Mouse (Mus musculus) forelimb bud, embryonic 11.5 days (tissue): ENCODE measurements at regions not wholly inside any gene's neighbourhood (a gene's known extent, or its start where the extent isn't known, plus 50 kb on each side); places are given as distances from the start of the nearest gene placed in this dataset.

Source experiments
- DNase-seq: peaks from one replicate; pipeline ENCODE4 v3.0.0-alpha.2; 2012; ENCODE audit warnings: low read depth, low spot score

- no peak for DNase-seq
Measured at GRCm38 (mm10) chr15:51643772-51644311, 2240.9 kb upstream of the Gm7489 start.

- no peak for DNase-seq
Measured at GRCm38 (mm10) chr15:51646304-51646703, 2238.4 kb upstream of the Gm7489 start.

GRCm38 (mm10) chr15:51652497-51652896, 2232.2 kb upstream of the Gm7489 start:
- no peak for DNase-seq

- DNase-seq: no peak
Measured at GRCm38 (mm10) chr15:51657621-51658020, 2227.1 kb upstream of the Gm7489 start.

GRCm38 (mm10) chr15:51668340-51668739, 2216.4 kb upstream of the Gm7489 start:
- DNase-seq: peak; percentile 54

DNA sequence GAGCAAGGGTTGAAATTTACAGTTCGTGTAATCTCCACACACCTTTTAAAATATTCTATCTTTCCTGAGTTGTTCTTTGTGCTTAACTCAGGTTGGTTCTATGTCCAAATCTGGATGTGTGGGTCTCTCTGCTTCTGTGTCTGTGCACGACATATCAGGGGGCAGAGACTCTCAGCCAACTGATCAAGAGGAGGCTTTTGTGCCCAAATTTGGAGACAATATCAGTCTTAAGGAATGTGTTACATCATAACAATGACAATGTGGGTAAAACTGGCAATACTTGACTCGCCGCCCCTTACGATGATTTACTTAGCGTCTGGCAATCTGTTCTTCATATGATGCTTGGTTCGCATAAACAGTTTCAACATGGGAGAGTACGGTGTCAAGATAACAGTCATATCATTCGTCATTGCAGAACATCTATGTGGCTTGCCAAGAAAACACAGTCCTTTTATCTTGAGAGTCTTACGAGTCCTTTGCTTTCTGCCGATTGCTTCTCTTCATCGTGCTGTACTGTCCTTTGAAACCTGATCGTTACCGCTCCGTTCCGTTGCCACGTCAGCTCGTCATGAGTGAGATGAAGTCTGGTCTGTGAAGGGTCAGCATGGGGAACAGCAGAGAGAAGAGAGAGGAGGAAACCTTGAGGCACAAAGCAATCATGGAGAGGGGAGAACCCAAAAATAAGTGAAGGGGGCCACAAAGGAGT, 2212.9 kb upstream of the Gm7489 start:
- no peak for DNase-seq

GRCm38 (mm10) chr15:51673483-51673882, 2211.2 kb upstream of the Gm7489 start:
- no peak for DNase-seq

- DNase-seq: no peak
Measured at GRCm38 (mm10) chr15:51675291-51675690, 2209.4 kb upstream of the Gm7489 start.

DNA sequence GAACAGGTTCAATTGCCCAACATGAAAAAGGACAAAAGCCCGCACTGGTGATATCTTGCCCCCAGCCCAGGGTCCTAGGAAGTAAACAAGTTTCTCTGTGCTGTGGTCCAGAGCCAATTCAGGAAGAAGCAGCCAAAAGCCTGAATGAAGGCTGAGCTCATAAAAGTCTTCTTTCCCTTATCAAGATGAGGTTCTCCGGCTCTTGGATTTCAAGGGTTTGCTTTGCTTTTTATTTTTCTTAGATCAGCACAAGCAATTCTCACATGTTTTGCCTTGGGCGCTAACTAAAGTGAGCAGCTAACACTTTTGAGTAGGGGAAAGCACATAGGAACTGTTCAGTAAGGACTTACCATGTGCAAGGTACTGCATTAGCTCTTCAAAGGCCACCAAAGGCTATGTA, 2208.0 kb upstream of the Gm7489 start:
- DNase-seq: no peak

- DNase-seq: no peak
Measured at GRCm38 (mm10) chr15:51677266-51677665, 2207.4 kb upstream of the Gm7489 start.

DNA sequence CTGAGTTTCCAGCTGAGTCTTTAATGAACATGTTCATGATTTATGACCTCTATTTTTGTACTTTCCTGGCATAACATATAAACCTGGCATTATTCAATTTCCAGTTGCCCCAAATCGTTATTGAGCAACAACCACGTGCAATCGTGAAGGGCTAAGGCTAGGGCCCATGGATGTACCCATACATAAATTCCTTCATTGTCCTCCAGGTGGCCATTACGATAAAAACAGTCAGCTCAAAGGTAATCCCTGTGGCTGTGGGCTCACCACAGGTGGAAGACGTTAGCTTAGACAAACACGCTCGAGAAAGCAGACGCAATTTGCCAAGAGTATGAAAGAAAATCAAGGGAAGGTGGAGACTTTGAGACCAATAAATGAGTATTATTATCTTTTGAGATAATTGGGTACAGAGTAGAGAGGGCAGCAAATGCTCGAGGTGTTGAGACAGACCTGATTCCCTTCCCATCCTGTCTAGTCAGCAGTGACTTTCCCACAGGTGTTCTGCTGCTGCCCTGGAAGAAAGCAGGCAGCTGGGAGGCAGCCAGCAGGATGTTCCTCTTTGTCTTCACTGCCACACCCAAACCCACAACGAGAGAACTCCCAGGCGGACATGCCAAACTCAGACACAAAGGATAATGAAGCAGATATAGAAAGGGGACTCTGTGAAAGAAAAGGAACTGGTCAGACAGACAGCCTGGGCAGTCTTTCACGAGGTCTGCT, 2205.4 kb upstream of the Gm7489 start:
- peak; percentile 31 for DNase-seq

DNA sequence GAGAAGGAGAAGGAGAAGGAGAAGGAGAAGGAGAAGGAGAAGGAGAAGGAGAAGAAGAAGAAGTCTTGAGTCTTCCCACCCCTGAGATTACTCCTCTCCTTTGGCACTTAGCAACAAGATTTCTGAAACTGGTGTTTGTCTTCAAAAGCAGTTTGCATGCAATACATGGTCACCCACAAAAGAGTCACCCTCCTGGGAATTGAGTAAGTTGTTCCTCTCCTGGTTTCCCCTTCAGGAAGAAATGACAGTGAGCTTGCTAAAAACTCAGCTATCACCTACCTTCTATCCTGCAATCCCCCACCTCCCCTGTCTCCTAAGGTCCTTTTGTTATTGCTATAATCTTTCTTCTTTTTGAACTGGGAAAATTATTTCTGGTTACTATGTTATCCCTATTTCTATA, 2204.2 kb upstream of the Gm7489 start:
- no peak for DNase-seq

DNA sequence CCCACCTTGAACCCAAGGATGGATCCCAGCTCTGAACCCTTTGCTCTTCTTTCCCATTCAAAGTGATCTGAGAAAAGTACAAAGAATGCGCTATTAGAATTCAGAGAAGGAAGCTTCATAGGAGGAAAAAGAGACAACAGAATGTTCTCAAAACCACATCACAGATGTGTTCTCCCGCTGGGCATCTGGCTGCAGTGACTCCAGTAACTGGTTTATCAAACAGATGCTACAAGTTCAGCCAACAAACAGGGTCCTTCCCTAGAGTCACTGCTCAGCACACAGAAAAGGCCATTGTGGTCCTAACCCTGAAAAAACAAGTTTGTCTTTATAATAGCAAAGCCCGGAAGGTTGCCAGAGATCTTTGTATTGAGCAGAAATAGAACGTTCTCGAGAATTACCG, 2203.5 kb upstream of the Gm7489 start:
- no peak for DNase-seq

- DNase-seq: no peak
Measured at GRCm38 (mm10) chr15:51682331-51682730, 2202.4 kb upstream of the Gm7489 start.

DNA sequence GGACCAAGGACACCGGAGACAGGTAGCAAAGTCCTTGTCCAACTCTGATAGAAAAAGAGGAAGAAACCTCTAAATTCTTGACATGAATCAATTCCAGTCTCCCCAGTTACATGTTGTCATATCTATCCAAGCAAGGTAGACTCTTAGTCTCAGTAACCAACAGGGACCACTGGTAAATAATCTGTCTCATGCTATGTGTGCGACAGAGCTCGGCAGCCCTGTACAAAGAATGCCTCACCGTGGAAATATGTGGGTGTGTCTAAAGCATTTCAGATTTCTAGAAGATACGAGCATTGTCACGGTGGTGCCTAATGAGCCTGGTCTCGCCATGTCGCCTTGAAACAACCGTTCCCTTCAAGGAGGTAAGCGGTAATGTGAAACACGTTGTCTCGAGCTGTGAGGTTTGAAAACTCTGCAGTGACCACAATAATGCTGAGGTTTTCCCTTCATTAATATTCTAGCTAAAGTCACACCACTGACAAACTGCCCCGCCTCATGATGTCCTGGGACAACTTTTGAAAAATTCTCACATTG, 2197.6 kb upstream of the Gm7489 start:
- no peak for DNase-seq

GRCm38 (mm10) chr15:51689498-51689897, 2195.2 kb upstream of the Gm7489 start:
- DNase-seq: no peak

DNA sequence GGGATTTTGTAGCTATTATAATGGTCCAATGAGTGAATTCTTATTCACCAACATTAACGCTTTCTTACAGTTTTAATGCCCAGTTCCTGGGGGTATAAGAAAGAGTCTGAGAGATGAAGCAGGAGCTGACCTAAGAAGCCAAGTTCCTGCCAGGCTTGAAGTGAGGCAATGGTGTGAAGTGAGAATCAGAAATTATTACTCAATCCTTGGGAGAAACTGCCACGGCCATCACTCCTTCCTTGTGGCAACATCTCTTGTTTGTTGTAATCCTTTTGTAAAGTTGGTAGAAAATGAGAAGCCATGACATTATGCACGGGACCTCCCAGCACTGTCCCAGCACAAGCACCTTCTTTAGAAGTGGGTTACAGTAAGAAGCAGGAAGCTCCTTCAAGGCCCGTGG, 2192.0 kb upstream of the Gm7489 start:
- DNase-seq: no peak

DNA sequence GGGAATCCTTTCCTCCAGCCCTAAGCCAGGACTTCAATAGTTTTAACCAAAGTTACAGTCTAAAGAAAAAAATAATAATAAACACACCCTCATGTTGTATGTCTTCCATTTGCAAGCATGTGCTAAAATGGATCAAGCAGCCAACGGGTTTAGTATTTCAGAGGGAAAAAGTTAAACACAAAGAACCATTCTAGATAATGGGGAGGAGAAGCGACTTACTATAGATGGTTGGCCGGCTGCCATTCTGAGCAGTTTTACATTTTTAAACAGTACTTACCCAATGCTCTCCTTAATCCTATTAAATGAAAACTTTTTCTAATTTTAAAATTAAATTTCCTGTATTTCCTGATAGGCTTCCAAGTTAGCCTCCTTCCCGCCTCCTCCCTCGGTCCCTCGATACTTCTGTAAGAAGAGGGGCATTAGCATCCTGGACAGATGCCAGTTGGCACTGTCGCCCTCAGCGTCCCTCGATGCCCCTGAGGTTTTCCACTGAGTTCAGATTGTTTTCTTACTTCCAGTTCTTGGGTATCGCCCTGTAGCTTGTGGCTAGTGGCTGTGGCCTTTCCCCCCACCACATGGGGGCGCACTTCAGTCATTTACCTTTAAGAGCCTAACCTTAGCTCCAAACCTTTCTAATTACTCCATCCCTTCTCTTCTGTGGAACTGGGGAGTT, 2188.2 kb upstream of the Gm7489 start:
- DNase-seq: no peak

DNA sequence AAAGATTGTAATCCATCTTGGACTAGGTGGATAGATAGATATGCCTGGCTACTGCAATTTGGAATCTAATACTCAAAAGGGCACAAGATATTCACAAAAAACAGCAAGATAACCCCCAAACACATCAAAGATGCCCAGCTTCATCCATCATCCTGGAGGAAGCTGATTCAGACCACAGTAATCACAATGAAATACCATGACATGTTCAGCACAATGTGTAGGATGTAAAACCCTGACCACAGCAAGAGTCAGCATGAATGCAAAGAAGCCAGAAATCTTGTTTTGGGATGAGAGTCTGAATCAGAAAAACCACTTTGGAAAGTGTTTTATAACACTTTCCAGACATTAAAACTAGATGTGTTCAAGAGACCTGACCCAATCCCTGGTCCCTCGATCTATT, 2180.5 kb upstream of the Gm7489 start:
- no peak for DNase-seq

DNA sequence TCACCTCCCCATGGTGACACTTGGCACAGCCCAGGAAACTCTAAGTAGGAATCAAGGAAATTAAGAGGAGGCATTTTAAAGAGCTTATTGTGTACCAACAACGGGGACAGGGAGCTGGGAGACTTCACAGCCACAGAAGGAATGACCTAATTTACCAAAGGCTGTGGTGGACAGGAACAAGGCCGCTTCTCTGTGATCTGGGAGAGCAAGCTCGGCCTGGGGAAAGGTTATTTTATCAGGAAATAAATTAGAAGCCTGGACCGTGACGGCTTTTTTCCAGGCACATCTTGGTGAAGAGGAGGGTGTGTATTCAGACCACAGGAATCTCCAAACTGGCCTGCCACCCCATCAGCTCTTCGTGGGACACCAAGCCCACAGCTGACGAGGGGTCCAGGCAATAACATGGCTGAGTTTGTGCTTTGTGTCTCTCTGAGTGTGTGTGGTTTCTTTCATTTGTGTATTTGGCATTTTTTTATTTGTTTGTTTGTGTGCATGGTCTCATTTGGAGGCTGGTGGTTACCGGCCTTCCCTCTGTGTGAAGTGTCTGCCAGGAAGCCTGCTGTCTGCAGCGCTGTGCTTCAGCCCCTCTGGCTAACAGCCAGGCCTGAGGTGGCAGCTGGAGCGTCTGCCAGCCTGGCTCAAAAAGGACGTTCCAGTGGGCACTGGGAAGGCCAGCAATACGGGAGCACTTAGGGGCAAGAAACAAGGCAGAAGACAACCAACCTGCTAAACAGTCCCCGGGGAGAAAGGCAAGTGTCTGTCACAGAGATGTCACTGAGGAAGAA, 2174.6 kb upstream of the Gm7489 start:
- no peak for DNase-seq

DNA sequence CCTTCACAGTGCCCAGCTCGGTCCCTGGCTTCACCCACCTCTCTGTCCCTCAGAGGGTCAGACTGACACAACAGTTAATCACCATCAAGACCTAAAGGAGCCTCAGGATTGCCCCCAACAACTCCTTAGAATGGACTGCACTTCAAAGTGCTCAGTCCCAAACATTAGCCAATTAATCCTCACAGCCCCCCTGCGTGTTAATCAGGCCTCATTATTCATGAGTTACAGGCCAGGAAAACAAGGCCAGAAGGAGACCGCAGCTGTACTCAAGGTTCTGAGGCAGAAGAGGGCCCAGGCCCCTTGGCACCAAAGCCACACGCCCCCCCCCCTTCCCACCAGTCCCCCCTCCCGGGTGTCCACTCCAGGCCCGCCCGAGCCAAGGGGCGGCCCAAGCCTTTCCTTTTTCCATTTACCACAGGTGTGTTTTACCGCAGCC, 2163.8 kb upstream of the Gm7489 start:
- peak; percentile 31 for DNase-seq
